Mouse (Mus musculus) midbrain, embryonic 14.5 days (tissue): Measurements from ENCODE around the gene Ear1. TPM values are rescaled to one million over a fixed set of nuclear protein-coding genes. Genes with fewer than 3 reads are reported as not detected.
"Not testable (repeated sequence)": the region's sequence is repeated elsewhere in the genome, so short reads cannot be mapped to it uniquely, and the experiment has no call there.

Experiments used
- ATAC-seq: fragments of 200-750 bp; cut with Nextera tagmentation; 2 replicates; pipeline ENCODE4 v1.8.0; 2017; ENCODE audit warnings: moderate number of reproducible peaks, moderate library complexity; ENCODE audit not compliant: low FRiP score, low TSS enrichment
- DNase-seq: peaks from one replicate; pipeline ENCODE4 v3.0.0-alpha.2; 2015
- H3K27ac ChIP-seq: fragments of 300-500 bp; sonication (generic); replicated peaks from 2 replicates; pipeline ENCODE4 v1.5.1; 2014; ENCODE audit warnings: mild to moderate bottlenecking, low read depth, low read length, moderate library complexity
- H3K27me3 ChIP-seq: fragments of 300-500 bp; sonication (generic); 2 replicates; pipeline ENCODE4 v1.6.1; 2014; ENCODE audit warnings: low read length, control low read depth, mixed read lengths; ENCODE audit not compliant: control insufficient read depth, insufficient read depth
- H3K36me3 ChIP-seq: fragments of 300-500 bp; sonication (generic); 2 replicates; pipeline ENCODE4 v1.6.1; 2014; ENCODE audit warnings: low read length, control low read depth; ENCODE audit not compliant: control insufficient read depth, insufficient read depth
- H3K4me1 ChIP-seq: fragments of 300-500 bp; sonication (generic); 2 replicates; pipeline ENCODE4 v1.6.1; 2014; ENCODE audit warnings: mild to moderate bottlenecking, antibody characterized with exemption, low read length, control low read depth; ENCODE audit not compliant: control insufficient read depth, insufficient read depth
- H3K4me2 ChIP-seq: fragments of 300-500 bp; sonication (generic); 2 replicates; pipeline ENCODE4 v1.6.1; 2014; ENCODE audit warnings: mild to moderate bottlenecking, low read length, moderate library complexity
- H3K4me3 ChIP-seq: fragments of 300-500 bp; sonication (generic); replicated peaks from 2 replicates; pipeline ENCODE4 v1.5.1; 2014; ENCODE audit warnings: low read depth, low read length
- H3K9ac ChIP-seq: fragments of 300-500 bp; sonication (generic); replicated peaks from 2 replicates; pipeline ENCODE4 v1.6.1; 2014; ENCODE audit warnings: mild to moderate bottlenecking, low read length, moderate library complexity
- H3K9me3 ChIP-seq: fragments of 300-500 bp; sonication (generic); 2 replicates; pipeline ENCODE4 v1.6.1; 2016; ENCODE audit warnings: low read length, control low read depth, mixed read lengths; ENCODE audit not compliant: control insufficient read depth
- WGBS: fragments of 180-500 bp; shearing (Covaris S2); extraction: QIAGEN DNeasy Blood & Tissue Kit; methylation state at CpG from one replicate; pipeline ENCODE4 v1.1.7; 2014; 5-methylcytosine and 5-hydroxymethylcytosine counted together
- polyA plus RNA-seq: library from polyadenylated mRNA; unstranded; fragments of >200 nt; fragmentation: Nextera tagmentation; extraction: Ambion mirVana; gene quantifications from 2 replicates; pipeline ENCODE4 v1.2.1, GENCODE M21; 2014

The Ear1 gene
- polyA plus RNA-seq: not detected in 2 replicates

GRCm38 (mm10) chr14:43875417-43875816 lies at the start of gene Ear1:
Gene Ear1, minus strand, starts transcription at chr14:43875517.
- H3K4me3 ChIP-seq, H3K36me3 ChIP-seq, H3K4me1 ChIP-seq, H3K9me3 ChIP-seq, H3K9ac ChIP-seq, H3K27ac ChIP-seq, DNase-seq, ATAC-seq, H3K4me2 ChIP-seq, H3K27me3 ChIP-seq: not testable (repeated sequence)
- 82% methylated on average over 3 of the region's 3 CpGs for WGBS

GRCm38 (mm10) chr14:43924688-43925403 lies 49.5 kb upstream of the Ear1 start, which contains the start of gene Gm8113:
Gene Gm8113, plus strand, starts transcription at chr14:43925390.
- not testable (repeated sequence) for H3K4me1 ChIP-seq, H3K27me3 ChIP-seq, H3K9me3 ChIP-seq, H3K36me3 ChIP-seq
- Histone ChIP-seq H3K4me3 (peak within 1 kb of the TSS; percentile 45), H3K9ac (peak within 1 kb of the TSS; percentile 30; the same call in 1 of the 2 replicates), H3K4me2 (peak within 1 kb of the TSS; percentile 51), H3K27ac (peak within 1 kb of the TSS; percentile 71; the same call in 1 of the 2 replicates)
- DNase-seq (peak; percentile 92), ATAC-seq (peak; percentile 95)
- WGBS: 9% methylated on average over 10 of the region's 10 CpGs

GRCm38 (mm10) chr14:43923459-43923858 lies 48.1 kb upstream of the Ear1 start, which contains the start of gene Ear10:
Gene Ear10, minus strand, starts transcription at chr14:43923559.
- H3K27me3 ChIP-seq, H3K4me3 ChIP-seq, ATAC-seq, DNase-seq, H3K9ac ChIP-seq, H3K9me3 ChIP-seq, H3K4me2 ChIP-seq, H3K27ac ChIP-seq, H3K4me1 ChIP-seq, H3K36me3 ChIP-seq: not testable (repeated sequence)
- WGBS: 88% methylated on average over 3 of the region's 3 CpGs

- not testable (repeated sequence) for H3K4me1 ChIP-seq, H3K4me3 ChIP-seq, ATAC-seq, H3K36me3 ChIP-seq, H3K9me3 ChIP-seq, H3K27me3 ChIP-seq, H3K9ac ChIP-seq, H3K27ac ChIP-seq, DNase-seq, H3K4me2 ChIP-seq
Observed at GRCm38 (mm10) chr14:43918214-43918613, 42.9 kb upstream of the Ear1 start.

GRCm38 (mm10) chr14:43898577-43898976 lies 23.3 kb upstream of the Ear1 start:
- not testable (repeated sequence) for H3K9ac ChIP-seq, ATAC-seq, H3K4me1 ChIP-seq, H3K9me3 ChIP-seq, H3K27ac ChIP-seq, H3K4me3 ChIP-seq, DNase-seq, H3K36me3 ChIP-seq, H3K27me3 ChIP-seq, H3K4me2 ChIP-seq
- WGBS: 86% methylated on average over 3 of the region's 3 CpGs

- H3K27me3 ChIP-seq: not testable (repeated sequence)
- WGBS: 37% methylated on average over 1 of the region's 2 CpGs
Observed at GRCm38 (mm10) chr14:43895357-43895756, 20.0 kb upstream of the Ear1 start.

GRCm38 (mm10) chr14:43891288-43891687 lies 16.0 kb upstream of the Ear1 start:
- not testable (repeated sequence) for H3K27ac ChIP-seq, H3K9me3 ChIP-seq, H3K4me2 ChIP-seq, H3K4me1 ChIP-seq, DNase-seq, H3K36me3 ChIP-seq, H3K4me3 ChIP-seq, H3K27me3 ChIP-seq, ATAC-seq, H3K9ac ChIP-seq
- no CpG with 5 or more reads among the region's 1 CpGs for WGBS

More at GRCm38 (mm10) chr14:43895357-43895756, 20.0 kb upstream of the Ear1 start:
- not testable (repeated sequence) for H3K9ac ChIP-seq, H3K4me1 ChIP-seq, H3K9me3 ChIP-seq, ATAC-seq, DNase-seq, H3K36me3 ChIP-seq, H3K4me2 ChIP-seq, H3K4me3 ChIP-seq, H3K27ac ChIP-seq

- WGBS: 67% methylated on average over 1 of the region's 1 CpGs
- not testable (repeated sequence) for H3K9ac ChIP-seq, H3K27me3 ChIP-seq, DNase-seq, H3K4me3 ChIP-seq, H3K4me1 ChIP-seq, H3K9me3 ChIP-seq, H3K4me2 ChIP-seq, H3K36me3 ChIP-seq, ATAC-seq, H3K27ac ChIP-seq
Observed at GRCm38 (mm10) chr14:43886235-43886634, 10.9 kb upstream of the Ear1 start.

GRCm38 (mm10) chr14:43879966-43880545 lies 4.7 kb upstream of the Ear1 start:
- not testable (repeated sequence) for H3K9me3 ChIP-seq, H3K4me1 ChIP-seq, H3K9ac ChIP-seq, ATAC-seq, H3K27me3 ChIP-seq, H3K4me2 ChIP-seq, DNase-seq, H3K27ac ChIP-seq, H3K4me3 ChIP-seq, H3K36me3 ChIP-seq
- WGBS: 91% methylated on average over 5 of the region's 5 CpGs
